Mouse (Mus musculus): ENCODE data around the gene Ube2i. TPM values are rescaled to one million over a fixed set of nuclear protein-coding genes. Genes with fewer than 3 reads are reported as not detected.
A peak's percentile ranks its signal among the peaks of the same experiment; 100 is the strongest.

Gene Ube2i
- 100 to 1,000 TPM; 297 to 302 TPM for total RNA-seq (2021)

DNA sequence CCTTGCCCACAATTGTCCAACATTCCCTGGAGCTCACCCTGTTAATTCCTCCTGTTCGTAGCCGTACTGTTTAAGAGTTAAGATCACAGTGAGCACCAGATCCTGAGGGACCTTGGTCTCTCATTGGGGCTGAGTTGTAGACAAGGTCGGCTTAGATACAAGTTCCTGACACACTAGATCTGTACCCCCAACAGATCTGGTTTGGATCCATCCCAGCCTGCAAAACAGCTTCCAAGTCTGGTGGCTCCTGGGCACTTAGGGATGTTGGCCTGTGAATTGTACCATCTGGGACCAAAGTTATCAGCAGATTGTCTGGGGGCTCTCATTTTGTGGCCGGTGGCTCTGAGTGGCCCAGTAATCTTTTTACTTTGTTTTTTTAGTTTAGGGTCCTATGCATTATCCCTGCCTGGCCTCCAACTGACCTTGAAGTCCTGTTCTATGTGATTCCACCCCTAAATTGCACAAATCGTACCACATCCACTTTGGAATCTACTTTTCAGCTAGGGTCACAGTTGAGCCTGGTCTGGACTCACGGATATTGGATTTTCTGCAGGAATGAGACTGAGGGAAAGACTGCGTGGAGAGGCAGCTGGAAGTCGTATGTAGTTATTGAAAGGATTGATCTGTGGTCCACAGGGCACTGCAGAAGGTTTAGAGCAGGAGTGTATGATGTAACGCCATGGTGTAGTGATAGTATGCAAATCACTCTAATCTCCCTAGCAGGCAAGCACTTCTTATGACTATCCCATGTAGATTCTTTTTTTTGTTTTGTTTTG is at the start of gene Ube2i:
Gene Ube2i (minus strand): TSS at position 52 of the 776 bp plus-strand sequence.
- DNase-seq: peak; percentile 55
- intact Hi-C loops (cut with DNase I): loop anchor here (5.0 kb wide), 1 partner anchor 257 kb away; the partner anchor contains the start of genes Cramp1l and Ift140

- intact Hi-C loops (cut with DNase I): no loop called here
- DNase-seq: no peak
Measured at GRCm38 (mm10) chr17:25322930-25323329, 48.5 kb upstream of the Ube2i start.

DNA sequence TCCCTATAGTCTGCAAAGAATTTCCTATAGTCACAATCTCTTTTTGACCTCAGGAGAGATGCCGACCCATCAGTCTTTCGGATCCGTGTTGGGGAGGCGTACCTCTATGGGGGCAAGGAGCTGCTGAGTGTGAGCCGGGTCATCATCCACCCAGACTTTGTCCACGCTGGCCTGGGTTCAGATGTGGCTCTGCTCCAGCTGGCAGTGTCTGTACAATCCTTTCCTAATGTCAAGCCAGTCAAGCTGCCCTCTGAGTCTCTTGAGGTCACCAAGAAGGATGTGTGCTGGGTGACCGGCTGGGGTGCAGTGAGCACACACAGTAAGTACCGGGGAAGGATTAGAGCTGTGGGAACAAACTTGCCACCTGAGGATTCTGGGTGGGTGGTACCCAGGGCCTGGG is 46.4 kb upstream of the Ube2i start:
- no peak for DNase-seq
- intact Hi-C loops (cut with DNase I): no loop called here

GRCm38 (mm10) chr17:25318354-25318753 is 43.9 kb upstream of the Ube2i start, which contains the start of gene Prss29:
Gene Prss29 (plus strand): TSS chr17:25318654.
- DNase-seq: no peak
- intact Hi-C loops (cut with DNase I): no loop called here

DNA sequence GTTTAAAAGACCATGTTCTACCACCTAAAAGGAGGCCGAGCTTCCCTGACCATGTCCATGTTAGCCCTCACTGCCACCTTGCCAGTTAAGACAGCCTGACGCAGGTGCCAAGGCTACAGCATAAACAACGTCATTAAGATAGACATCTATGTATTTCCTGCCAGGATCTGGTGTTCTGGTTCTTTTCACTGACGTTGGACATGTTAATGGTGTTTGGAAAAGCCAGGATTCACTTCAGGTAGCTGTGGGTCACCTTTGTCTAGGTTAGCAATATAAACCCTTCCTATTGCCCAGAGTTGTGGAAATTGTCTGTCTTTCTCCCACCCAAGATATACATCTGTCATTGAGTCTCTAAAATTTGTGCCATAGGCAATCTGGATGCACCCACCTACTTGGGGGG is 33.9 kb upstream of the Ube2i start, which contains the start of gene Prss28:
Gene Prss28 (plus strand): TSS at position 301 of the 400 bp plus-strand sequence.
- intact Hi-C loops (cut with DNase I): no loop called here
- no peak for DNase-seq

- no peak for DNase-seq
- intact Hi-C loops (cut with DNase I): loop anchor here (10.0 kb wide), 1 partner anchor 177 kb away; no protein-coding TSS in a partner anchor
Measured at GRCm38 (mm10) chr17:25298094-25298493, 23.7 kb upstream of the Ube2i start, which contains the start of gene Prss34. Gene Prss34 (plus strand): TSS chr17:25298394.

GRCm38 (mm10) chr17:25294111-25294510 is 19.7 kb upstream of the Ube2i start:
- intact Hi-C loops (cut with DNase I): loop anchor here (10.0 kb wide), 1 partner anchor 181 kb away; no protein-coding TSS in a partner anchor

GRCm38 (mm10) chr17:25293495-25293894 is 19.1 kb upstream of the Ube2i start:
- intact Hi-C loops (cut with DNase I): loop anchor here (10.0 kb wide), 1 partner anchor 181 kb away; no protein-coding TSS in a partner anchor
- no peak for DNase-seq

More at GRCm38 (mm10) chr17:25294111-25294510, 19.7 kb upstream of the Ube2i start:
- no peak for DNase-seq

DNA sequence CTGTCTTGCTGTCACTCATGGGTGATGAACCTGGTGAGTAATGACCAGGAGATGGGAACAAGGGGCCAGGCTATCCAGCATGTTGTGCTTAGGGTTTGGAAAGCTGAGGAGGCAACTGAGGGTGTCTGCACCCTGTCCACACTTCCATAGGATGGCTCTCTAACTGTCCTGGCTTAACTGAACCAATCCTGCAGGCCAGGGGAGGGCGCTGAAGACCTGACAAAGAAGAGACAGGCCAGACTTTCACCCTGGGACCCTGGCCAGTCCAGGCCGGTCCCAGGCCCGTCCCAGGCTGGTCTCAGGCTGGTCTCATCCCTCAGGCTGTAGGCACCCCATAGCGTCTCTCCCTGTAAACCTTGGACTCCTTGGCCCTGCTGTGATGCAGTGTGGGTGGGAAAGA is 16.0 kb upstream of the Ube2i start:
- intact Hi-C loops (cut with DNase I): loop anchor here (10.0 kb wide), 1 partner anchor 184 kb away; no protein-coding TSS in a partner anchor
- DNase-seq: no peak

GRCm38 (mm10) chr17:25288842-25289241 is 14.4 kb upstream of the Ube2i start:
- peak; percentile 48 for DNase-seq
- intact Hi-C loops (cut with DNase I): no loop called here

DNA sequence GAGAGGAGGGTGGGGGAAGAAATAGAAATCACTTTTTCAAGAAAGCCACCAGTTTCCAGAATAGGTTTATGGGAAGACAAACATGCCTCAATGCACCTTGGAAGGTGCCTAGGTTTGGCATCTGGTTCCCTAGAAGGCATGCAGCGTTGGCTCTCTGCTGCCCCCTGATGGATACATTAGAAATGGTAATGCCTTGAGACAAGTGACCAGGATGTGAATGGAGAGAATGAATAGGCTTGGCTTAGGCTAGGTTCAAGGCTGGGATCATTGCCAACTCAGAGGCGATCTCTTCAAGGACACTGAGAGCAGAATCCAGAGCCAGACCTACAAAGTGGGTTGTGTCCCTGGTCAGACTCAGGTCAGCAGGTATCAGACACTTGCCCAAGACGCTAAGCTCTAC is 10.6 kb upstream of the Ube2i start:
- DNase-seq: peak; percentile 80
- intact Hi-C loops (cut with DNase I): no loop called here

GRCm38 (mm10) chr17:25282133-25282532 is 7.7 kb upstream of the Ube2i start:
- intact Hi-C loops (cut with DNase I): no loop called here
- DNase-seq: peak; percentile 18

- intact Hi-C loops (cut with DNase I): no loop called here
- DNase-seq: no peak
Measured at GRCm38 (mm10) chr17:25275833-25276232, 1.4 kb upstream of the Ube2i start.

- peak; percentile 88 for DNase-seq
- intact Hi-C loops (cut with DNase I): loop anchor here (5.0 kb wide), 1 partner anchor 257 kb away; the partner anchor contains the start of genes Cramp1l and Ift140
Measured at GRCm38 (mm10) chr17:25273706-25274501, 518 bp downstream of the Ube2i start.

GRCm38 (mm10) chr17:25272951-25273705 is 1.3 kb downstream of the Ube2i start:
- DNase-seq: peak; percentile 86
- intact Hi-C loops (cut with DNase I): loop anchor here (5.0 kb wide), 1 partner anchor 256 kb away; the partner anchor contains the start of genes Cramp1l and Ift140

GRCm38 (mm10) chr17:25272326-25272725 is 2.1 kb downstream of the Ube2i start:
- intact Hi-C loops (cut with DNase I): loop anchor here (5.0 kb wide), 1 partner anchor 255 kb away; the partner anchor contains the start of genes Cramp1l and Ift140
- DNase-seq: no peak

- intact Hi-C loops (cut with DNase I): loop anchor here (5.0 kb wide), 1 partner anchor 254 kb away; the partner anchor contains the start of genes Cramp1l and Ift140
- no peak for DNase-seq
Measured at GRCm38 (mm10) chr17:25270795-25271335, 3.6 kb downstream of the Ube2i start.

- no peak for DNase-seq
- intact Hi-C loops (cut with DNase I): no loop called here
Measured at GRCm38 (mm10) chr17:25264453-25264852, 10.0 kb downstream of the Ube2i start.

DNA sequence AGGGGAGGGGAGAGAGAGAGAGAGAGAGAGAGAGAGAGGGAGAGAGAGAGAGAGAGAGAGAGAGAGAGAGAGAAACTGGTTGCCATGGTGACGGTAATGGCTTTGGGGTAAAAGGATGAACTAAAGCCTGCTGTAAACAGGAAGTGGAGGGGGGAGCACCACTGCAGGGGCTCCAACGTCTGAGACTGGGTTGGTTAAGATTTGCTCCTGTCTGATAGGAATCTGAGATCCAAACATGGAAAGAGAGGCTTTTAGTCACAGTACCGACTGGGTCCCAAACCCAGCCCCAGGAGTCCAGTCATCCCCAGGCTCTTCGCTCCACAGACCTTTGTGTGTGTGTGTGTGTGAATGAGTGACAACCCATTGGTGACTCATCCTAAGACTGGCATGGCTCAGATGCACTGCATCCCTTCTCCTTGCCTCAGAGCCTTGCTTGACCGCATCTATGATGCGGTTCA is 16.6 kb downstream of the Ube2i start:
- no peak for DNase-seq
- intact Hi-C loops (cut with DNase I): no loop called here
